Comparison of ENCODE assay signal across 8 mouse cellular contexts in the genomic region with DNA sequence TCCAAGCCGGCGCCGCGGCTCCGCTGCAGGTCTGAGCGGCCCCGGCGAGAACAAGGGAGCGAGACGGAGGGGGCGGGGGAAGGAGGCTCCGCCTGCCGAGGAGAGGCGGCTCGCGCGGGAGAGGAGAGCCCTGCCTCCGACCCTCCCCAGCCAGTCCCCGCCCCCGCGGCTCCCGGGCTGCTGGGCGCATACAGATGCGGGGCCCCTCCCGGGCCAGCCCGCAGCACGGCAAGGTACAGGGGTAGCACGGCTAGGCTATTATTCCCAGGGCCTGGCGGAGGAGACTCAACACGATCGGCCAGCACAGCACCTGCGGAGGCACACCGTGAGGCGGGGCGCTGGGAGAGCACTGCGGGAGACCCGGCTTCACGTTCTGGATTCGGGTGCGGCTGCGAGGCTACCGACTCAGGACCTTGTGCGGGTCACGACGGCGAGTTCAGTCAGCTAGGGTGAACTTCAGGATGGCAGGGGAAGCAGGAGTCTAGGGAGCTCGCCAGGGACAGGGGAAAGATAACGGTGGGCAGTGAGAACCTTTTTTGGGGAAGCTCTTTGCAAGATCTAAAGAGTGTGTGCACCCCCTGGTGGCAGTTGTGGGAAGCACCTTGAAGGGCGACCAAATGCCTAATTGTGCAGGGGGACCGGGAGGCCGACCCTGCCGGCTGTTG. TPM values are rescaled to one million over a fixed set of nuclear protein-coding genes. Genes with fewer than 3 reads are reported as not detected.
DNase-seq lines count a peak whose midpoint lies in the region; ATAC-seq lines count a peak whose summit lies in the region.

Gene Cdh24, minus strand, starts transcription at position 60 of the 665 bp plus-strand sequence.

- H3K9ac ChIP-seq in heart, embryonic 12.5 days: peak within 1 kb of the TSS; percentile 84
- peak within 1 kb of the TSS; percentile 68 for H3K9ac ChIP-seq in kidney, embryonic 16.5 days (replicated peaks; ENCODE audit: low read length)

- peaks cover 27% of the 10 kb centered on the region for H3K27me3 ChIP-seq in erythroblast, embryonic 14.5 days (ENCODE audit: control insufficient read depth)
- no peaks in the 10 kb centered on the region for H3K27me3 ChIP-seq in heart, embryonic 12.5 days (replicated peaks)
- H3K27me3 ChIP-seq in kidney, embryonic 16.5 days (ENCODE audit: insufficient read depth, low read length): no peaks in the 10 kb centered on the region

- no peaks in the 10 kb centered on the region; the same call in 1 of the 2 replicates for H3K9me3 ChIP-seq in erythroblast, embryonic 14.5 days (ENCODE audit: control insufficient read depth, low read length)
- no peaks in the 10 kb centered on the region for H3K9me3 ChIP-seq in heart, embryonic 12.5 days (replicated peaks)
- H3K9me3 ChIP-seq in kidney, embryonic 16.5 days (ENCODE audit: low read length): no peaks in the 10 kb centered on the region

- peaks cover 15% of the 10 kb centered on the region for H3K4me1 ChIP-seq in erythroblast, embryonic 14.5 days (ENCODE audit: control insufficient read depth)
- H3K4me1 ChIP-seq in heart, embryonic 12.5 days (replicated peaks): peaks cover 10% of the 10 kb centered on the region
- peaks cover 15% of the 10 kb centered on the region for H3K4me1 ChIP-seq in kidney, embryonic 16.5 days (ENCODE audit: insufficient read depth, low read length)

- DNase-seq in CD4-positive, CD25-positive, alpha-beta regulatory T cell, adult 2 months (ENCODE audit: low read depth, low spot score): peak; percentile 92
- DNase-seq in brain, embryonic 18.5 days (ENCODE audit: low read depth, low spot score): peak; percentile 75
- peak; percentile 93 for DNase-seq in liver
- DNase-seq in monocyte, adult 2 months (ENCODE audit: low read depth in 1 of 2, low spot score in 2 of 2): peak; percentile 53 to 72
- DNase-seq in spleen, postnatal 14 days (ENCODE audit: low spot score in 2 of 2): peak; percentile 76 to 88

- H3K4me2 ChIP-seq in heart, embryonic 12.5 days: peak within 1 kb of the TSS; percentile 95
- H3K4me2 ChIP-seq in kidney, embryonic 16.5 days (replicated peaks; ENCODE audit: low read depth, low read length): peak within 1 kb of the TSS; percentile 94

- peak within 1 kb of the TSS; percentile 40 for H3K27ac ChIP-seq in heart, embryonic 12.5 days (ENCODE audit: poor library complexity, severe bottlenecking)
- peak within 1 kb of the TSS; percentile 78 for H3K27ac ChIP-seq in kidney, embryonic 16.5 days (ENCODE audit: low read length)

- H3K4me3 ChIP-seq in erythroblast, embryonic 14.5 days (replicated peaks): peak within 1 kb of the TSS; percentile 75
- H3K4me3 ChIP-seq in heart, embryonic 12.5 days: peak within 1 kb of the TSS; percentile 68
- H3K4me3 ChIP-seq in kidney, embryonic 16.5 days (ENCODE audit: low read length): peak within 1 kb of the TSS; percentile 60

- under 1% methylated on average over 49 of the region's 52 CpGs for WGBS in heart, embryonic 12.5 days
- under 1% methylated on average over 37 of the region's 52 CpGs for WGBS in kidney, embryonic 16.5 days

- peak; percentile 92 for ATAC-seq in heart, embryonic 12.5 days (ENCODE audit: insufficient number of reproducible peaks, low FRiP score)
- ATAC-seq in kidney, embryonic 16.5 days (ENCODE audit: low FRiP score, low TSS enrichment): peak; percentile 94

- peaks cover 57% of the 10 kb centered on the region for H3K36me3 ChIP-seq in erythroblast, embryonic 14.5 days (ENCODE audit: control insufficient read depth)
- peaks cover 64% of the 10 kb centered on the region for H3K36me3 ChIP-seq in heart, embryonic 12.5 days
- peaks cover 53% of the 10 kb centered on the region for H3K36me3 ChIP-seq in kidney, embryonic 16.5 days (ENCODE audit: insufficient read depth, low read length)

RNA-seq across cellular contexts. Expression of gene Cdh24, which starts in this region (rescaled TPM):
- 0.46 and 0.60 TPM in 2 replicates for polyA plus RNA-seq in erythroblast, embryonic 14.5 days (2012)
- 3.1 and 3.3 TPM in 2 replicates for polyA plus RNA-seq in heart, embryonic 12.5 days (2016; fragmentation: Nextera tagmentation; extraction: Ambion mirVana)
- 3.4 TPM in 2 replicates for polyA plus RNA-seq in kidney, embryonic 16.5 days (2015; fragmentation: Nextera tagmentation; extraction: Ambion mirVana)

Comparison
In these comparisons a context has a peak if more than half of its experiments do, and no peak if none do; other contexts are left out.
1. Peak in every context shown above with its lines: DNase-seq, ATAC-seq, H3K4me3 ChIP-seq and H3K27ac ChIP-seq.